Mouse (Mus musculus): ENCODE measurements around the gene Ninl.

Gene Ninl

DNA sequence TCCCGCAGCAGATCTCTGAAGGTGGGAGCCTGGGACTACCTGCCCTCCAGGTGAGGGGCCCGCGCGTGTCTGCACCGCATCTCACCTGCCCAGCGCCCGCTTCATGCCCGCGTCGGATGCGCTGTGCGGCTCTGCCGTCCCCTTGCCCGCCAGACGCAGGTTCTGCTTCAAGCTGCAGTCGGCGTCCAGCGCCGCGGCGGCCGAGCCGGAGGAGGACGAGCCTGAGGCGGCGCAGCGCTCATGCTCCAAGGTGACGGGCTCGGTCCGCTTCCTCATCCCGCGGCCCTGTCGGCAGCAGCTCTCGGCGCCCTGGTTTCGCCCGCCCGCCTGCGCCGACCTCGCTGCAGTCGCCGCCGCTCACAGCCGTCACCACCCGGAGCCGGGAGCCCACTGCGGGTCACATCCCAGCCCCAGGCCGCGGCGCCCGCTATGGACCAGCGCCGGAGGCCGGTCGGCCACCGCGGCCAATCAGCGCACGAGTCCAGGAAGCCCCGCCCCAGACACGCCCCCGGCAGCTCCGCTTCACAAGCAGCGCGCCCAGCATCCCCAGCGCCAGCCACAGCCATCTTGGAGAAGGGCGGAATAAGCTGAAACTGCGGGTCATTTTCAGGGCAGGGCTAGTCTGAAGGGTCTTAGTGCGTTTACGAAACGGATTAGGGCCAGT lies 134.8 kb downstream of the Ninl start, which contains the start of gene Abhd12:
Gene Abhd12, minus strand, starts transcription at position 470 of the 664 bp plus-strand sequence.
- DNase-seq (ENCODE audit: low spot score in 2 of 2): peak; percentile 96 to 97

DNA sequence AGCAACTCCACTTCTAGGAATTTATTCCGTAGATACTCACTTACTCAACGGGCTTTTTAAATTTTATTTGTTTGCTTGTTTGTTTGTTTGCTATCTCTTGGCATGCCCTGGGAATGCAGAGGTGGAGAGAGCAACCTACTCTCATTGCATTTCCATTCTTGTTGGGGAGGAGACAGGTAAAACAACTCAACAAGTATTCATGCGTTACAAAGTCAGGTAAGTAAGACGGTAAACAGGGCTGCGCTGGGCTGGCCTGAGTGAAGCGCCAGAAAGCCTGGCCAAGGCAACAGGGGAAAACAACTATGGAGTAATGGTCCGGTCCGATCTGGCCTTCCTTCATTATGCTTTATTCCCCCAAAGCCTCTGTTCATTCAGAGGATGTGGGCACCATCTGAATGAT lies 136.8 kb downstream of the Ninl start:
- no peak for DNase-seq (ENCODE audit: low spot score in 2 of 2)

DNA sequence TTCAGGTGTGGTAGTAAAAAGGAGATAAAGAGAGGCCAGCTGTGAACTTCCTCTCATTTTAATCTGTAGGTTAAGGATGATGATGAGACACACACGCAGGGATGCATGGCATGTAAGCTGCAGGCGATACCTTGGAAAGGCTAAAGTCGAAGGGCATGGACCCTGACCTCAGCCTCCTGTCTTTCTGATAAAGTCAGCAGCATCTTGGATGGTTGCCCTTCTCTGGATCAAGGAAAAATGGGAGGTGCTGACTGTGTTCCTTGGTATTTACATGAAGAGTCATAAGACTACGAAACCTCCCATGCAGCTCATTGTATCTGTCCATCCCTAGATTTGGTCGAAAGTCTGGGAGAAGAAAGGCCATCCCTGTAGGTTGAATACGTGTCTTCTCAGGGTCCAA lies 138.8 kb downstream of the Ninl start:
- DNase-seq (ENCODE audit: low spot score in 2 of 2): no peak

DNA sequence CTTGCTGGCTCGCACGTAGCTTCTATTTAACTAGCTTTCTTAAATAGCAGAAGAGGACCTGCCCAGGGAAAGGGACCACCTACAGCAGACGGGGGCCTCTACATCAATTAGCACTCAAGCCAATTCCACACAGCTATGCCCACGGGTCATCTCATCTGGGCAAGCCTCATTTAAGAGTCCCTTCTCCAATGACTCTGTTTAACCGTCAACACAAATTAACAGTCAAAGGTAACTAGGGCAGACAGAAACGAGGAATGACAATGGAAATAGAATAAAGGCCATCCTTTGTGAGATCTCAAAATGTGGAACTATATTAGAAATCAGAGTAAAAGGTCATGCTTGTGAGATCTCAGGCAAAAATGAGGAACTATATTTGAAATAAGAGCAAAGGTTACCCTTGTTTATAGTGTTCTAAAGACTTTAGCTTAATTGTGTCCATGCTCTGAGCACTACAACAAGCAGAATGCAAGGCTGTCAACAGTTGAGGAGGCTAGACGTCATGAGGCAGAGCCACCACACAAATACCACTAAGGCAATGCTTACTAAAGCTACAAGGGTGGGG lies 143.4 kb downstream of the Ninl start:
- no peak for DNase-seq (ENCODE audit: low spot score in 2 of 2)

DNA sequence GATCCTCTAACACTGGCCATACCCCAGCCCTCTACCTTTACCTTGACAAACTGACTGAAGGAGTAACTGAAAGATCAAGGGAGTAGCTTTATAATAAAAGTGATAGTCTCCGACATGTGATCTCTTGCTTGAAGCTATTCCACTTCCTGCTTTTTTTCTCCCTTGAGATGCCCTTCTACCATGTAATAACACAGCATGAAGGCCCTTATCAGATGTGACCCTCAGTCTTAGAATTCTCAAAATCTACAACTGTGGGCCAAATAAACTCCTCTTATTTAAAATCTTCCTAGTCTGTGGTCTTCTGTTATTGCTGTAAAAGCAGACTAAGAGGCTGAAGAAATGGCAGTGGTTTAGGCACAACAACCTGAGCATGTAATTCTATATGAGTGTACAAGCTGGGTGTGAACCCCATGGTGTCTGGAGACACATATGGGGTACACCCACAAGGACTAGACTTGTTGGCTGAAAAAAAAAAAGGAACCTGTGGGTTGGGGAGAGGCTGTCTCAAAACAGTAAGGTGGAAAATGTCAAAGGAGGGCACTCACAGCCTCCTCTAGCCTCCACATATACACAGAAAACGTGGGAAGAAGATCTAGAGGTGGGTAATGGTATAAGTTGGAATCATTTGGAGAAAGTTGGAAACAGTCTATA lies 144.4 kb downstream of the Ninl start:
- no peak for DNase-seq (ENCODE audit: low spot score in 2 of 2)

DNA sequence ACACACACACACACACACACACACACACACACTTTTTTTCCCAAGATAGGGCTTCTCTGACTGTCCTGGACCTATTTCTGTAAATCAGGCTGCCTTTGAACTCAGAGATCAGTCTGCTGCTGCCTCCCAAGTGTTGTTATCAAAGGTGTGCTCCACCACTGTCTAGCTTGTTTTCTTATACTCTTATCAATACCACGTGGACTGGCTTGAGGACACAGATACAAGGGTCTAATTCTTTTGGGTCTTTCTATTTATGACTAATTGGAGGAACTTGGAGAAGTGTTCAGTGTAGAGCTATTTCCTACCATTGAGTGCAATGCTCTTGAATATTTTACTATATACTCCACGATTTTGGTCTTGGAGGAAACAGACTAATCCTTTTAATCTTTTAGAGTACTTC lies 151.8 kb downstream of the Ninl start:
- no peak for DNase-seq (ENCODE audit: low spot score in 2 of 2)

DNA sequence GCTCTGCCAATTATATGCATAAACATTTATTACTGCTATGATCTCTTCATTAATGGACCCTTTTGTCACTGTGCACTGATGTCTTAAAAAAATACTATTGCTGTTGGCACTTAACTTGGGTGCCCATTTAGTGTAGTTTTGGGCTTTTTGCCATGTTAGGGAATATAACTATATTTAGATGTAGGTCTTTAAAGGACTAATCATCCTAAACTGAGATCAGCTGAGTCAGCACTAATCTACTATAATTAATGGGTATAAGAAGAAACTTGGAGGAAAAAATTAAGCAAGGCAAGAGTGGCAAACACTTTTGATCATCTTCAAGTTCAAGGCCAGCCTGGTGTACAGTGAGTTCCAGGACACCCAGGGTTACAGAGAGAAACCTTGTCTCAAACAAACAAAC lies 152.9 kb downstream of the Ninl start:
- DNase-seq (ENCODE audit: low spot score in 2 of 2): no peak

DNA sequence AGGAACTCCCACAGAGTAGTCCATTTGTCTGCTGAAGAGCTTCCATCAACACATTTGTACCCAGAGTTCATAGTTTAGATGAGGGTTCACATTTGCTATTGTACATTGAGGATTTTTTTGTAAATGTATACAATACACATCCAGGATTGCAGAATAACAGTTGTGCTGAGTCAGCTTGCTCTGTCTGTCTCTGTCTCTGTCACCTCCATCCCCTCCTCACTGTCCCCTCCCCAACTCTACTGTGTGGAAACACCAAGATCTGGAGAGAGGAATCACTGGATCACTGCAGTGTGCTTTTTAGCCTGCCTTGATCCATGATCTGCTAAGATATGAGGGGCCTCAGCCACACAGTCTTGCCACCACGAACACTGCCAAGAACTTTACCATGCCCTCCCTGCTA lies 153.4 kb downstream of the Ninl start:
- no peak for DNase-seq (ENCODE audit: low spot score in 2 of 2)

DNA sequence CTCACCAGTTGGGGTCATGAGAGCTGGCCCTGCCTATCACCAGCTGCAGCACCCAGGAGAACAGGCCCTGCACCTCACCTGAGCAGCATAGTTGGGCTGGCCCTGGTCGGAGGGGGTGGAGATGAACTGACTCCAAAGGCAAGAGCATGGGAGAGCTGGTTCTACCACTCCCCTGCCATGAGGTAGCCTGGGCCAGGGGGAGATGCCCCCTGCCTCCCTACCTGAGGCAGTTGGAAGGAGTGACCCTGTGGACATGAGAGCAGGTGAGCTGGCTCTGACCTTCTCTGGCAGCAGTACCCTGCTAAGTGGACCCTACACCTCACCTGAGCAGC lies 154.4 kb downstream of the Ninl start:
- no peak for DNase-seq (ENCODE audit: low spot score in 2 of 2)

Measured in frontal cortex, postnatal 36 days (tissue).